Mouse (Mus musculus): ENCODE measurements around the gene Stxbp4. TPM values are rescaled to one million over a fixed set of nuclear protein-coding genes. Genes with fewer than 3 reads are reported as not detected.

Gene Stxbp4
- polyA plus RNA-seq, 2 experiments: 11.1 to 21.8 TPM

DNA sequence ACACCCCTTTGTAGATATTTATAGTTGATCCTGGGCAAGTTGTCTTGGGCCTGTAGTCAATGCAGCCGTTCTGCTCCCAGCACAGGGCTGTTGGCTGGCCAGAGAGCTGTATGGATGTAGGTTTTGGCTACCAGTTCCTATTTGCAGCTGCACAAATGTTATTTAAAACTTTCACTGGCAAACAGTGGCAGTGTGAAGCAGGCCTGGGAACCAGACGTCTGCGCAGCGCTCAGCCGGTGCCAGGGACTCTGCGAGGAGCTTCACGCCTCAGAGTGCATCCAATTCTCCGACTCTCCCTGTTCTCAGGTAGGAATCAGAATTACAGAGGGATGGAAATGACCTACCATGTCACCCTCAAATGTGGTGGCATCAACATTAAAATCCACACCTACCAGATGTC, 150.2 kb downstream of the Stxbp4 start:
- 95% methylated on average over 8 of the region's 8 CpGs for WGBS
- H3K9me3 ChIP-seq (ENCODE audit: control insufficient read depth, low read length): no peaks in the 10 kb centered on the region
- H3K27me3 ChIP-seq (ENCODE audit: control insufficient read depth, insufficient read depth, low read length): no peaks in the 10 kb centered on the region
- TF ChIP-seq POLR2A (IDR thresholded peaks at IDR 0.05; ENCODE audit: borderline replicate concordance, extremely low read depth, insufficient read depth, insufficient read length): no peak
- H3K36me3 ChIP-seq (ENCODE audit: control insufficient read depth, insufficient read depth, low read length): peaks cover 18% of the 10 kb centered on the region
- no peak for DNase-seq (ENCODE audit: low spot score)
- no peak overlapping the region for H3K4me3 ChIP-seq (replicated peaks; ENCODE audit: low read length)
- H3K9ac ChIP-seq (ENCODE audit: low read depth, low read length, severe bottlenecking): no peak overlapping the region
- H3K4me1 ChIP-seq (ENCODE audit: control insufficient read depth, insufficient read depth, low read length): no peaks in the 10 kb centered on the region
- H3K4me2 ChIP-seq (replicated peaks; ENCODE audit: low read depth, low read length, severe bottlenecking): no peak overlapping the region
- no peak overlapping the region for H3K27ac ChIP-seq (replicated peaks; ENCODE audit: low read depth, low read length)
- ATAC-seq (ENCODE audit: low FRiP score, low read depth): no peak

DNA sequence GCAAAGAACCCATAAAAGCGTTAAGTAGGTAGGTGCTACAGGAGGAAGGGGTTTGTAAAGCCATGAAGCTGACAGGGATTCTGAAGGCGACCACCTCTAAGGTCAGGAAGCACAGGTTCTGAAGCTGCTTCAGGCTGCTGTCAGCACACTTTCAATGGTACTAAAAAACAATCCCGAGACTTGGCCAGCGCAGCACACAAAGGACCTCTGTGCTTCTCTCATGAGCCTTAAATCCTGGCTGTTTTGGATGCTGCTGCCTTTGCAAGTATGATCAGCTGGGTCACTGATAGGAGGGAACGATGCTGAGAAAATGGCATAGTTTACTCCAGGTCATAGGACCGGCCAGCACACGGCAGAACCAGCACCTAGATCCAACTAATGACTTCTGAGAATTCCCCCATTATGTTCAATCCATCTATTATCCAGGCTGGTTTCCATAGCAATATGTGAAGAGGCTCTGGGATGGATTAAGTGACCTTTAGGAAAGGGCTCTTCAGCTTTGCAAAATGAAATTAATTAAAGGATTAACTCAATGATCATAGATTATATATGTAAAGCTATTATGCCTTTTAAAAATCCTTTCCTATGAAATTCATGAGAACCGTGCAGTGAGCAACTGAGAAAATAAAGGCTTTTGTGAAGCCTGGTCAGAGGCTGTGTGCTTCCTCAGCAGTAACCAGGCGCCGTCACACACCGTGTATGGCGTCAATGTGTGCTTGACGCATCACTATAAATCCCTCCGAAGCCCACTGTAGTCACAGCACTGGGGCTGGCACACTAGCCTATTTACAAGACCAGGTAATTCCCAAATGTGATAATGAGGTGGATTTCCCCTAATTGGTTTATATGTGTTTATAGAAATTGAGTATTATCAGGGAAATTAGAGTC, 152.9 kb downstream of the Stxbp4 start:
- DNase-seq (ENCODE audit: low spot score): no peak

GRCm38 (mm10) chr11:90483766-90484165, 154.1 kb downstream of the Stxbp4 start:
- Histone ChIP-seq H3K9ac (ENCODE audit: low read depth, low read length, severe bottlenecking) (no peak overlapping the region), H3K36me3 (ENCODE audit: control insufficient read depth, insufficient read depth, low read length) (peaks cover 27% of the 10 kb centered on the region), H3K27ac (replicated peaks; ENCODE audit: low read depth, low read length) (no peak overlapping the region), H3K9me3 (ENCODE audit: control insufficient read depth, low read length) (no peaks in the 10 kb centered on the region), H3K4me1 (ENCODE audit: control insufficient read depth, insufficient read depth, low read length) (no peaks in the 10 kb centered on the region), H3K4me3 (replicated peaks; ENCODE audit: low read length) (no peak overlapping the region), H3K4me2 (replicated peaks; ENCODE audit: low read depth, low read length, severe bottlenecking) (no peak overlapping the region), H3K27me3 (ENCODE audit: control insufficient read depth, insufficient read depth, low read length) (no peaks in the 10 kb centered on the region)
- no peak for ATAC-seq (ENCODE audit: low FRiP score, low read depth)
- no peak for DNase-seq (ENCODE audit: low spot score)
- no peak for TF ChIP-seq POLR2A (IDR thresholded peaks at IDR 0.05; ENCODE audit: borderline replicate concordance, extremely low read depth, insufficient read depth, insufficient read length)
- WGBS: 97% methylated on average over 3 of the region's 3 CpGs

More for the DNA sequence above, 152.9 kb downstream of the Stxbp4 start:
- Histone ChIP-seq H3K36me3 (ENCODE audit: control insufficient read depth, insufficient read depth, low read length) (peaks cover 23% of the 10 kb centered on the region), H3K4me1 (ENCODE audit: control insufficient read depth, insufficient read depth, low read length) (no peaks in the 10 kb centered on the region), H3K4me2 (replicated peaks; ENCODE audit: low read depth, low read length, severe bottlenecking) (no peak overlapping the region), H3K4me3 (replicated peaks; ENCODE audit: low read length) (no peak overlapping the region), H3K27me3 (ENCODE audit: control insufficient read depth, insufficient read depth, low read length) (no peaks in the 10 kb centered on the region), H3K9ac (ENCODE audit: low read depth, low read length, severe bottlenecking) (no peak overlapping the region), H3K27ac (replicated peaks; ENCODE audit: low read depth, low read length) (no peak overlapping the region), H3K9me3 (ENCODE audit: control insufficient read depth, low read length) (no peaks in the 10 kb centered on the region)
- 80% methylated on average over 14 of the region's 14 CpGs for WGBS
- ATAC-seq (ENCODE audit: low FRiP score, low read depth): no peak
- TF ChIP-seq POLR2A (IDR thresholded peaks at IDR 0.05; ENCODE audit: borderline replicate concordance, extremely low read depth, insufficient read depth, insufficient read length): no peak

DNA sequence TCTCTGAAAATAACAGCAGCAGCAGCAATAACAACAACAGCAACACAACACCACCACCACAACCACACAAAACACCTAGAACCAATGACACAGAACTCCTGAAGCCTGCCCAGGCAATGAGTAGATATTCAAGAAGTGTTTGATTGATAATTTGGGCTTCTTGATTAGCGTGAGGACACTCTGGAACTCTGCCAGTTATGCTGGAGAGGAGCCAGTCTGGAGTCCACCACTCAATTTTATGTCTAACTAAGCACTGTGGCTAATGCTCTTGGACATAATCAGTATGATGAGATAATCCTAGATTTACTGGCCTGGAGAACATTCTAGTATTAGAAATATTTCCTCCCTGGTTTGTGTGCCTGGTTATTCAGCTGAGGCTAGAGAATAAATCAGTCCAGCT, 156.1 kb downstream of the Stxbp4 start:
- Histone ChIP-seq H3K4me3 (replicated peaks; ENCODE audit: low read length) (no peak overlapping the region), H3K9me3 (ENCODE audit: control insufficient read depth, low read length) (no peaks in the 10 kb centered on the region), H3K27ac (replicated peaks; ENCODE audit: low read depth, low read length) (no peak overlapping the region), H3K27me3 (ENCODE audit: control insufficient read depth, insufficient read depth, low read length) (no peaks in the 10 kb centered on the region), H3K36me3 (ENCODE audit: control insufficient read depth, insufficient read depth, low read length) (peaks cover 20% of the 10 kb centered on the region), H3K4me2 (replicated peaks; ENCODE audit: low read depth, low read length, severe bottlenecking) (no peak overlapping the region), H3K4me1 (ENCODE audit: control insufficient read depth, insufficient read depth, low read length) (no peaks in the 10 kb centered on the region), H3K9ac (ENCODE audit: low read depth, low read length, severe bottlenecking) (no peak overlapping the region)
- DNase-seq (ENCODE audit: low spot score) (no peak), ATAC-seq (ENCODE audit: low FRiP score, low read depth) (no peak)
- no peak for TF ChIP-seq POLR2A (IDR thresholded peaks at IDR 0.05; ENCODE audit: borderline replicate concordance, extremely low read depth, insufficient read depth, insufficient read length)
- 74% methylated on average over 1 of the region's 1 CpGs for WGBS

DNA sequence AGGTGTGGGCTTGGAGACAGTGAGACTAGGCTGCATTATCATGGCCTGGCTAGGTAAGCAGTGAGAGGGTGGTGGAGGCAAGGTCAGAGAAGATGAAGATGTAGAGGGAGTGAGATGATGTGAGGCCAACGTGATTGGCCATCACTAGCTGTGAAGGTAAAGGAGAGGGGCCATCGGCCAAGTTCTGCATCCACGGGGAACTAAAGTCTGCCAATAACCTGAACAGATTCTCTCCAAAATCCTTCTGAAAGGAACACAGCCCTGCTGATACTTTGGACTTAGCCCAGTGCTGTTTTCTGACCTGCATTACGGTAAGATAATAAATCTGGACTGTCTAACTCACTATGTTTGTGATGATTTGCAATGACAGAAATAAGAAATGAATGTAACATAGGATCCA, 167.6 kb downstream of the Stxbp4 start:
- H3K27me3 ChIP-seq (ENCODE audit: control insufficient read depth, insufficient read depth, low read length): no peaks in the 10 kb centered on the region
- DNase-seq (ENCODE audit: low spot score) (no peak), ATAC-seq (ENCODE audit: low FRiP score, low read depth) (no peak)
- no peak overlapping the region for H3K4me3 ChIP-seq (replicated peaks; ENCODE audit: low read length)
- no peaks in the 10 kb centered on the region for H3K4me1 ChIP-seq (ENCODE audit: control insufficient read depth, insufficient read depth, low read length)
- 89% methylated on average over 4 of the region's 4 CpGs for WGBS
- TF ChIP-seq POLR2A (IDR thresholded peaks at IDR 0.05; ENCODE audit: borderline replicate concordance, extremely low read depth, insufficient read depth, insufficient read length): no peak
- no peak overlapping the region for H3K27ac ChIP-seq (replicated peaks; ENCODE audit: low read depth, low read length)
- H3K9ac ChIP-seq (ENCODE audit: low read depth, low read length, severe bottlenecking): no peak overlapping the region
- no peaks in the 10 kb centered on the region for H3K36me3 ChIP-seq (ENCODE audit: control insufficient read depth, insufficient read depth, low read length)
- H3K4me2 ChIP-seq (replicated peaks; ENCODE audit: low read depth, low read length, severe bottlenecking): no peak overlapping the region
- no peaks in the 10 kb centered on the region for H3K9me3 ChIP-seq (ENCODE audit: control insufficient read depth, low read length)
